Mouse (Mus musculus): ENCODE data around the gene Psmd14.
A peak's percentile ranks its signal among the peaks of the same experiment; 100 is the strongest.

Psmd14 gene

DNA sequence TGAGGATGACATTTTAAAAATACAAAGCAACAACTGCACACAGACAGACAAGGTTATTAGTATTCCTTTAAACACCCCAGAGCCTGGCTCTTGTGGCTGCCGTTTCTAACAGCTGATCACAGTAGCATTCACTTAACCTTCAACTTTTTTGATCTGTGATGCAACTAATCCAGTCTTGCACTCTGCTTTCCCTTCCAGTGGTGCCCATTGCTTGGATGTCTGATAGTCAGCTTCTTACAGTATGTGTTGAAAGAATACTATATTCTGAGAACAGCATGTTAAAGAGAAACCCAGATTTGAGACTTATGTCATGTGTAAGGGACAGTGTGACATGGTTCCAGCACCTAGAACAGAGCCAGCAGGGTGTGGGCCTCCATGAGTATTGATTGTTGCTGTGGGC, 34.6 kb downstream of the Psmd14 start:
- no peaks in the 10 kb centered on the region for H3K36me3 ChIP-seq (ENCODE audit: control insufficient read depth, insufficient read depth, low read length, poor library complexity, severe bottlenecking)
- H3K27me3 ChIP-seq (ENCODE audit: control insufficient read depth, insufficient read depth, low read length, poor library complexity, severe bottlenecking) = no peaks in the 10 kb centered on the region
- DNase-seq (ENCODE audit: low read depth, low spot score) = no peak

- Histone ChIP-seq H3K36me3 (ENCODE audit: control insufficient read depth, insufficient read depth, low read length, poor library complexity, severe bottlenecking) (no peaks in the 10 kb centered on the region), H3K27me3 (ENCODE audit: control insufficient read depth, insufficient read depth, low read length, poor library complexity, severe bottlenecking) (no peaks in the 10 kb centered on the region)
- DNase-seq (ENCODE audit: low read depth, low spot score) = no peak
Measured at GRCm38 (mm10) chr2:61746580-61746979, 35.1 kb downstream of the Psmd14 start.

GRCm38 (mm10) chr2:61747411-61747810, 35.9 kb downstream of the Psmd14 start:
- H3K36me3 ChIP-seq (ENCODE audit: control insufficient read depth, insufficient read depth, low read length, poor library complexity, severe bottlenecking) = no peaks in the 10 kb centered on the region
- DNase-seq (ENCODE audit: low read depth, low spot score) = no peak
- H3K27me3 ChIP-seq (ENCODE audit: control insufficient read depth, insufficient read depth, low read length, poor library complexity, severe bottlenecking) = no peaks in the 10 kb centered on the region

- Histone ChIP-seq H3K27me3 (ENCODE audit: control insufficient read depth, insufficient read depth, low read length, poor library complexity, severe bottlenecking) (no peaks in the 10 kb centered on the region), H3K36me3 (ENCODE audit: control insufficient read depth, insufficient read depth, low read length, poor library complexity, severe bottlenecking) (no peaks in the 10 kb centered on the region)
- no peak for DNase-seq (ENCODE audit: low read depth, low spot score)
Measured at GRCm38 (mm10) chr2:61750702-61751101, 39.2 kb downstream of the Psmd14 start.

DNA sequence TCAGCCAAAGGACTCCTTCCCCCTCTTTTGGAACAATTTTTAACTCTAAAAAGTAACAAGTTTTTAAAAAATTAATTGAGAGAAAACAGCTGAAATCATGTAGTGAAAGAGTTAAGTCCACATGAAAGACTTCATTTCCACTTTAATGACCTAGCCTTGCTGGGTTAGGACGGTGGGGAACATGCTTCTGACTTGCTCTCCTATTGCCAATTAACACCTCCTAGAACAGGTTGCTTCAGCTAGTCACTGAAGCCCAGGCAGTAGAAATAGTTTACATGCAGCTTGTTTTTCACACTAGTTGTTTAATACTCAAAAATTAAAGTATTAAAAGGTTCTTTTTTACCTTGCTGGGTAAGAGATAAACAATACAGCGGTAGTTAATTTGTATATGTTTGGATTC, 39.8 kb downstream of the Psmd14 start:
- Histone ChIP-seq H3K36me3 (ENCODE audit: control insufficient read depth, insufficient read depth, low read length, poor library complexity, severe bottlenecking) (no peaks in the 10 kb centered on the region), H3K27me3 (ENCODE audit: control insufficient read depth, insufficient read depth, low read length, poor library complexity, severe bottlenecking) (no peaks in the 10 kb centered on the region)
- DNase-seq (ENCODE audit: low read depth, low spot score) = no peak

GRCm38 (mm10) chr2:61752362-61752761, 40.9 kb downstream of the Psmd14 start:
- DNase-seq (ENCODE audit: low read depth, low spot score) = no peak
- H3K27me3 ChIP-seq (ENCODE audit: control insufficient read depth, insufficient read depth, low read length, poor library complexity, severe bottlenecking) = no peaks in the 10 kb centered on the region
- no peaks in the 10 kb centered on the region for H3K36me3 ChIP-seq (ENCODE audit: control insufficient read depth, insufficient read depth, low read length, poor library complexity, severe bottlenecking)

- DNase-seq (ENCODE audit: low read depth, low spot score) = peak; percentile 34
- H3K27me3 ChIP-seq (ENCODE audit: control insufficient read depth, insufficient read depth, low read length, poor library complexity, severe bottlenecking) = no peaks in the 10 kb centered on the region
- no peaks in the 10 kb centered on the region for H3K36me3 ChIP-seq (ENCODE audit: control insufficient read depth, insufficient read depth, low read length, poor library complexity, severe bottlenecking)
Measured at GRCm38 (mm10) chr2:61754989-61755388, 43.5 kb downstream of the Psmd14 start.

DNA sequence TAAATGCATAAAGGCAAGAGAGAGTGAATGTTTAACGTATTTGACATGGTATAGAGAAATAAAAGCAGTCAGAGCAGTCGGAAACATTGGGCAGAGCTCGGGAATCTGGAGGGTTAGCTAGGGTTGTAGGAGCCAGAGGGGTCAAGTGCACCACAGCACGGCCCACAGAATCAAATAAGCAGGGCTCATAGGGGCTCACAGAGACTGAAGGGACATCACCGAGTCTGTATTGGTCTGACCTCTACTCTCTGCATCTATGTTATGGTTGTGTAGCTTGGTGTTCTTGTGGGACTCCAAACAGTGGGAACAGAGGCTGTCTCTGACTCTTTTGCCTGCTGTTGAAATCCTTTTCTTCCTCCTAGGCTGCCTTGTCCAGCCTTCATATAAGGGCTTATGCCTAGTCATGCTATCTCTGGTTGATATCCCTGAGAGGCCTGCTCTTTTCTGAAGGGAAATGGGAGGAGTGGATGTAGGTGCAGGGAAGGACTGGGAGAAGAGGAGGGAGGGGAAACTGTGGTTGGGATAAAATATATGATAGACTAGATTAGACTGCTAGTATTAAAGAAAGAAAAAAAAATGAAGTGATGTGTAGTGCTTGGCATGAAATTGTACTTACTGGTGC, 47.9 kb downstream of the Psmd14 start:
- H3K36me3 ChIP-seq (ENCODE audit: control insufficient read depth, insufficient read depth, low read length, poor library complexity, severe bottlenecking) = no peaks in the 10 kb centered on the region
- no peak for DNase-seq (ENCODE audit: low read depth, low spot score)

DNA sequence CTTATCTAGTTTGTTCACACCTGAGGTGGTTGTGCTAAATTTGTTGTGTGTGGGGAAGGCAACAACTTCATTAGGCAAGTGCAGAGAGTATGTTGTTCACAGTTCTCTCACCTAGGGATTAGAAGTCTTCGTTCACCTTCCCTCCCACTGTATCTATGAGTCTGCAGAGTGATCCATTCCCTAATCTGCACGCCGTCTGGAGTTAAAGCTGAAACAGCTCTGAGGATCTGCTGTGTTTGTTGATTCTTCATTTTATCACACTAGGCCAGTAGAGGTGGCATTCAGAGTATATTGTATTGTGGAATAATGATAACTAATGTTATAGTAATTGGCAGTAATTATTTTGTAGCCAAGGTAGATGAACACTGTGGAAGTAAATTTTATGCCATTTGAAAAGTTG, 48.5 kb downstream of the Psmd14 start:
- Histone ChIP-seq H3K27me3 (ENCODE audit: control insufficient read depth, insufficient read depth, low read length, poor library complexity, severe bottlenecking) (no peaks in the 10 kb centered on the region), H3K36me3 (ENCODE audit: control insufficient read depth, insufficient read depth, low read length, poor library complexity, severe bottlenecking) (peaks cover 2% of the 10 kb centered on the region; the same call in 1 of the 2 replicates)
- DNase-seq (ENCODE audit: low read depth, low spot score) = no peak

More for the DNA sequence above, 47.9 kb downstream of the Psmd14 start:
- no peaks in the 10 kb centered on the region for H3K27me3 ChIP-seq (ENCODE audit: control insufficient read depth, insufficient read depth, low read length, poor library complexity, severe bottlenecking)

DNA sequence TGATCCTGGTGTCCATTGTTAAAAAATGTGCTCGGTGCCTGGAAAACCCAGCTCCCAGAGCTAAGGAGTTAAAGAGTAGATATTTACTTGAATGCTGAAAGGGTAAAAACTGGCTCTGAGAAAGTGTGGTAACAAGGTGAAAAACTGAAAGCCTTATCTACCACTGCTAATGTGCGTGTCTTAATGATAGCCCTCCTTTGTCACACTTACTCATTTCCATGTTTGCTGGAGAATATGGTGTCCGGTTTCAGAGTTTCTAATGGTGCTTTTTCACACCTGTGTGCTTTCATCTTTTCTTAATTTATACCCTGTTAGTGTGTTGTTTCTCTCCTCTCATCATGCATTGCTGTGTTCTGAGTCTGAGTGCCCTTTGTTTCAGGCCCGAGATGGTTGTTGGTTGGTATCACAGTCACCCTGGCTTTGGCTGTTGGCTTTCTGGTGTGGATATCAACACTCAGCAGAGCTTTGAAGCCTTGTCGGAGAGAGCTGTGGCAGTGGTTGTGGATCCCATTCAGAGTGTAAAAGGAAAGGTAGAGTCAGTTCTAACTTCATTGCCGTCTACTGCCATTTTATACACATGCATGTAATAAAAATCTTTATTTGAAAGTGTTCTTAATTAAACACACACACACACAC, 53.1 kb downstream of the Psmd14 start:
- H3K36me3 ChIP-seq (ENCODE audit: control insufficient read depth, insufficient read depth, low read length, poor library complexity, severe bottlenecking) = peaks cover 2% of the 10 kb centered on the region; the same call in 1 of the 2 replicates
- H3K27me3 ChIP-seq (ENCODE audit: control insufficient read depth, insufficient read depth, low read length, poor library complexity, severe bottlenecking) = no peaks in the 10 kb centered on the region
- DNase-seq (ENCODE audit: low read depth, low spot score) = no peak

DNA sequence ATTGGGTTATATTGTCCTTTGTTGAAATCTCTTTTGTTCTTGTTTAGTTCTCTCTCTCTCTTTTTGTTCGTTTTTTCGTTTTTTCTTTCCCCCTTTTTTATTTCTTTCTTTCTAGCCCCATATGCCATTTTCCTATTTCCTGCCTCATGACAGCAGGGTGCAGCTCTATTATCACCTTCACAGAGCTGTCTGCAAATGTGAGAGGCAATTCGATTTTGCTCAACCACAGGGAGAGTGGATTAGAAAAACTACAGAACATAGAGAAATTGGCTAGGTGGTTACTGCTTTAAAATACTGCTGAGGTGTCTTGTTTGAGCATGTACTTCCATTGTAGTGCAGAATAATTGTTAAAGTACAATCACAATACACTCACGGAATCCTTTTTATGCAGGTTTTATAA, 54.0 kb downstream of the Psmd14 start:
- Histone ChIP-seq H3K36me3 (ENCODE audit: control insufficient read depth, insufficient read depth, low read length, poor library complexity, severe bottlenecking) (peaks cover 2% of the 10 kb centered on the region; the same call in 1 of the 2 replicates), H3K27me3 (ENCODE audit: control insufficient read depth, insufficient read depth, low read length, poor library complexity, severe bottlenecking) (no peaks in the 10 kb centered on the region)
- no peak for DNase-seq (ENCODE audit: low read depth, low spot score)

DNA sequence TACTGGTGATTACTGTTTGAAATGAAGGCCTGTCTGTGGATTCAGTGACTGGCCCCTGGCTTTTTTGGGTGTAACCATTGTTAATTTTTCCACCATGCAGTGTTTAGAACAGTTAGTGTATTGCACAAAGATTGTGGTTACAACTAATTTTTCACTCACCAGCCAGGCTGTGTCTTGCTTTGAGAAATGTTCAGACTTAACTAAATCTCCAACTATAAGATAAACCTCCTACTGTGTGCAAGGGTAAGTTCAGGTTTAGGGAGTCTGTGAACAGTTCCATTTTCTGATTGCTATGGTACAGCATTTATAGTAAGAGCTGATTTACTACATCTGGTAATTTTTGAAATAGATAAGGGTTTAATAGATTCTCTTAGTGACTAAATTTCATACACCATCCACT, 69.3 kb downstream of the Psmd14 start:
- no peak for DNase-seq (ENCODE audit: low read depth, low spot score)
- H3K36me3 ChIP-seq (ENCODE audit: control insufficient read depth, insufficient read depth, low read length, poor library complexity, severe bottlenecking) = peaks cover 1% of the 10 kb centered on the region; the same call in 1 of the 2 replicates
- H3K27me3 ChIP-seq (ENCODE audit: control insufficient read depth, insufficient read depth, low read length, poor library complexity, severe bottlenecking) = no peaks in the 10 kb centered on the region

DNA sequence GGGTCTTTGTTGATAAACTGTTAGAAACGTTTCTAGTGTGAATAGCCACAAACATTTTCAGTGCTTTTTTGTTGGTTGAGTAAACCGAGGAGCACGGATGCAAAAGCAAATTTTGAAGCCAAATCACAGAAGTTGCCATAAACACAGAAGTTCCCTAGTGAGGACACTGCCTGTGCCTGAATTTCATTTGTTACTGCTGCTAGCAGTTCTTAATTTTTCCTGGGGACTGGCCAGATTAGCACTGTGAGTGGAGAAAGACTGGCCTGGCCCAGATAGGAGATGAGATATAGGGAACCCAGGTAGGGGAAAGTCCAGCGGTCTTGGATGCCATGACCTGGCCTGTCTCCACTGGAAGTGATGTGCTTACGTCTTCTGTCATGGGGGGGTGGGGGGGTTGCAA, 83.5 kb downstream of the Psmd14 start:
- no peak for DNase-seq (ENCODE audit: low read depth, low spot score)
- peaks cover 2% of the 10 kb centered on the region; the same call in 1 of the 2 replicates for H3K36me3 ChIP-seq (ENCODE audit: control insufficient read depth, insufficient read depth, low read length, poor library complexity, severe bottlenecking)

GRCm38 (mm10) chr2:61798048-61798447, 86.6 kb downstream of the Psmd14 start:
- H3K36me3 ChIP-seq (ENCODE audit: control insufficient read depth, insufficient read depth, low read length, poor library complexity, severe bottlenecking) = peaks cover 5% of the 10 kb centered on the region
- no peaks in the 10 kb centered on the region for H3K27me3 ChIP-seq (ENCODE audit: control insufficient read depth, insufficient read depth, low read length, poor library complexity, severe bottlenecking)
- no peak for DNase-seq (ENCODE audit: low read depth, low spot score)

More for the DNA sequence above, 83.5 kb downstream of the Psmd14 start:
- no peaks in the 10 kb centered on the region for H3K27me3 ChIP-seq (ENCODE audit: control insufficient read depth, insufficient read depth, low read length, poor library complexity, severe bottlenecking)

- DNase-seq (ENCODE audit: low read depth, low spot score) = no peak
- peaks cover 5% of the 10 kb centered on the region; the same call in 1 of the 2 replicates for H3K36me3 ChIP-seq (ENCODE audit: control insufficient read depth, insufficient read depth, low read length, poor library complexity, severe bottlenecking)
- H3K27me3 ChIP-seq (ENCODE audit: control insufficient read depth, insufficient read depth, low read length, poor library complexity, severe bottlenecking) = no peaks in the 10 kb centered on the region
Measured at GRCm38 (mm10) chr2:61802656-61803251, 91.3 kb downstream of the Psmd14 start, which contains the start of gene Tbr1. TSS of gene Tbr1 (plus strand) at chr2:61802930.
